Mouse (Mus musculus) spleen, adult 2 months (tissue): ENCODE data around the gene Asgr1. TPM values are rescaled to one million over a fixed set of nuclear protein-coding genes. Genes with fewer than 3 reads are reported as not detected.

Source experiments
- DNase-seq, 2 experiments: peaks; one replicate each; pipeline versions ENCODE4 v3.0.0 to v3.0.0-alpha.2; 2012 to 2021; ENCODE audit warnings: low spot score in 2 of 2, low read depth in 1 of 2
- H3K27ac ChIP-seq: fragments of 200-500 bp; 2 replicates; pipeline ENCODE4 v1.5.1; 2012; ENCODE audit warnings: low read length, inconsistent platforms; ENCODE audit not compliant: insufficient read depth
- H3K27me3 ChIP-seq: fragments of 200-500 bp; 2 replicates; pipeline ENCODE4 v1.6.1; 2012; ENCODE audit warnings: mild to moderate bottlenecking, moderate library complexity, low read length, inconsistent platforms; ENCODE audit not compliant: control insufficient read depth, insufficient read depth
- H3K36me3 ChIP-seq: fragments of 200-500 bp; 2 replicates; pipeline ENCODE4 v1.6.1; 2012; ENCODE audit warnings: mild to moderate bottlenecking, low read length, inconsistent platforms; ENCODE audit not compliant: control insufficient read depth, insufficient read depth
- H3K4me1 ChIP-seq: fragments of 200-500 bp; 2 replicates; pipeline ENCODE4 v1.6.1; 2011; ENCODE audit warnings: inconsistent platforms; ENCODE audit not compliant: control insufficient read depth, insufficient read depth, insufficient read length
- H3K4me3 ChIP-seq: fragments of 200-500 bp; 2 replicates; pipeline ENCODE4 v1.5.1; 2011; ENCODE audit warnings: mild to moderate bottlenecking, inconsistent platforms; ENCODE audit not compliant: insufficient read depth, insufficient read length; ENCODE audit errors: extremely low read depth
- CTCF ChIP-seq: fragments of 200-500 bp; IDR thresholded peaks from 2 replicates; pipeline ENCODE4 v1.5.1; 2011; ENCODE audit warnings: mild to moderate bottlenecking, inconsistent platforms; ENCODE audit not compliant: insufficient read depth, insufficient read length, insufficient replicate concordance; ENCODE audit errors: extremely low read depth
- POLR2A ChIP-seq: fragments of 200-500 bp; IDR thresholded peaks from 2 replicates; pipeline ENCODE4 v1.6.1; 2011; ENCODE audit warnings: low read depth, low read length, inconsistent platforms
- WGBS: fragments of 180-500 bp; shearing (Covaris S2); methylation state at CpG from one replicate; pipeline ENCODE4 v1.1.7; 2018; 5-methylcytosine and 5-hydroxymethylcytosine counted together
- polyA plus RNA-seq: library from polyadenylated mRNA; depleted of rRNA; stranded (reverse); fragments of >200 nt; gene quantifications from 2 replicates; pipeline ENCODE4 v1.2.3, GENCODE M21; 2012

Asgr1 gene
- polyA plus RNA-seq, 1 experiment: not detected

- no peak for TF ChIP-seq CTCF
- no peak for TF ChIP-seq POLR2A
- WGBS: 94% methylated on average over 23 of the region's 23 CpGs
- H3K27ac ChIP-seq: no peak overlapping the region
- no peak overlapping the region for H3K4me3 ChIP-seq
- DNase-seq: no peak
- no peaks in the 10 kb centered on the region for H3K36me3 ChIP-seq
- no peaks in the 10 kb centered on the region for H3K27me3 ChIP-seq
- peaks cover 3% of the 10 kb centered on the region; the same call in 1 of the 2 replicates for H3K4me1 ChIP-seq
Measured at GRCm38 (mm10) chr11:70042309-70043085, 11.4 kb upstream of the Asgr1 start.

DNA sequence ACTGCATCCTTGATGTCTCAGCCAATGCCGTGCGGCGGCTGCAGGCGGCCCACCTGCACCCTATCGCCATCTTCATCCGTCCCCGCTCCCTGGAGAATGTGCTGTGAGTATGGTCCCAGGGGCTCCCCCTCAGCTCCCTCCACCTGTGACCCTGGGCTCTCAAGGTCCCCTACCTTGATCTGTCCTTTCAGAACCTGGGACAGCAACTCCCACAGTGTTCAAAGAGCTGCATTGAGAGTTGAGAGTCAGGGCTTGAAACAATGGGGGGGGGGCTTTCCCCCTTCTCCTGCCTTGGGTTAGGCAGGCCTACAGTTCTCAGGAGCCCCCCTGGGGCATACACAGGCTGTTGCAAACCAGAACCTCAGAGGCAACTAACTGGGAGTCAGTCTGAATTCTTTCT is 10.2 kb upstream of the Asgr1 start:
- WGBS: 99% methylated on average over 7 of the region's 7 CpGs
- H3K27ac ChIP-seq: no peak overlapping the region
- H3K27me3 ChIP-seq: no peaks in the 10 kb centered on the region
- no peaks in the 10 kb centered on the region for H3K4me1 ChIP-seq
- no peaks in the 10 kb centered on the region for H3K36me3 ChIP-seq
- TF ChIP-seq POLR2A (no peak), CTCF (no peak)
- H3K4me3 ChIP-seq: no peak overlapping the region
- no peak for DNase-seq

GRCm38 (mm10) chr11:70045435-70045834 is 8.4 kb upstream of the Asgr1 start:
- 79% methylated on average over 9 of the region's 9 CpGs for WGBS
- DNase-seq: no peak
- H3K4me1 ChIP-seq: no peaks in the 10 kb centered on the region
- no peak overlapping the region for H3K27ac ChIP-seq
- TF ChIP-seq POLR2A: no peak
- no peak for TF ChIP-seq CTCF
- no peaks in the 10 kb centered on the region for H3K36me3 ChIP-seq
- no peaks in the 10 kb centered on the region for H3K27me3 ChIP-seq
- H3K4me3 ChIP-seq: no peak overlapping the region

GRCm38 (mm10) chr11:70049366-70049765 is 4.5 kb upstream of the Asgr1 start:
- H3K4me1 ChIP-seq: no peaks in the 10 kb centered on the region
- H3K27me3 ChIP-seq: no peaks in the 10 kb centered on the region
- no peak for DNase-seq
- H3K4me3 ChIP-seq: no peak overlapping the region
- no peak overlapping the region for H3K27ac ChIP-seq
- no peak for TF ChIP-seq CTCF
- TF ChIP-seq POLR2A: no peak
- no peaks in the 10 kb centered on the region for H3K36me3 ChIP-seq
- WGBS: 82% methylated on average over 6 of the region's 6 CpGs

- DNase-seq: no peak
- TF ChIP-seq POLR2A (no peak), CTCF (no peak)
- Histone ChIP-seq H3K4me1 (no peaks in the 10 kb centered on the region), H3K36me3 (no peaks in the 10 kb centered on the region), H3K4me3 (no peak overlapping the region), H3K27ac (no peak overlapping the region), H3K27me3 (no peaks in the 10 kb centered on the region)
- 65% methylated on average over 10 of the region's 10 CpGs for WGBS
Measured at GRCm38 (mm10) chr11:70049816-70050215, 4.1 kb upstream of the Asgr1 start.

- WGBS: 85% methylated on average over 7 of the region's 7 CpGs
- DNase-seq: no peak
Measured at GRCm38 (mm10) chr11:70053156-70053555, 729 bp upstream of the Asgr1 start.

DNA sequence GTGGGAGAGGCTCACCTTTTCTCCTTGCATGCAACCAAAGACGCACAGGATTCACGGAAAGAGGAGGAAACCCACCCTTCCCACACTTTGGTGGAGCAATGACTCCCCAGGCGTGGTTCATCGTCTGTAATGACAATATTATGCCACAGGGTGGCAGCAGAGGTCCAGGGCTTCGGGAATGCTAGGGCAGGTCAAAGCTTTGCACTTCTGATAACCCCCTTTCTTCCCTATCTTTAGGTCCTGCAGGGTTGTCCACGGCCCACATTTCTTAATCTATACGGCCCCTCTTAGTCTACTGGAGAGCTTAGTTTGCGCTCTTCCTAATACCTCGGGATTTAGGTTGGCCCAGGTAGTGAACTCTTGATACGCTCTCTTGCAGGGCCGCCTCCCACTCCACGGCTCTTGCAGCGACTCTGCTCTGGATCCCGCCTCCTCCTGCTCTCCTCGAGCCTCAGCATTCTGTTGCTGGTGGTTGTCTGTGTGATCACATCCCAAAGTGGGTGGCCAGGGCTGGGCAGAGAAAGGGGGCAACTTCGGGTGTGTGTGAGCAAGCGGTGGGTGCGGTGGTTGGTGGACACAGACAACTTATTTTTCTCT is 1.8 kb downstream of the Asgr1 start:
- Histone ChIP-seq H3K4me3 (no peak overlapping the region), H3K4me1 (no peaks in the 10 kb centered on the region), H3K27ac (no peak overlapping the region), H3K27me3 (no peaks in the 10 kb centered on the region), H3K36me3 (no peaks in the 10 kb centered on the region)
- WGBS: 38% methylated on average over 18 of the region's 18 CpGs
- DNase-seq: peak; percentile 21 to 66
- TF ChIP-seq POLR2A (no peak), CTCF (peak; percentile 79; the same call in 1 of the 2 replicates)

More at GRCm38 (mm10) chr11:70053156-70053555, 729 bp upstream of the Asgr1 start:
- Histone ChIP-seq H3K4me3 (no peak overlapping the region), H3K4me1 (no peaks in the 10 kb centered on the region), H3K27me3 (no peaks in the 10 kb centered on the region), H3K27ac (no peak overlapping the region), H3K36me3 (no peaks in the 10 kb centered on the region)
- TF ChIP-seq POLR2A (no peak), CTCF (no peak)
